Mouse (Mus musculus) forebrain, postnatal 0 days (tissue): ENCODE measurements around the gene Ebf1. TPM values are rescaled to one million over a fixed set of nuclear protein-coding genes. Genes with fewer than 3 reads are reported as not detected.

ENCODE experiments used
- ATAC-seq: fragments of 200-750 bp; cut with Nextera tagmentation; 2 replicates; pipeline ENCODE4 v1.8.0; 2017; ENCODE audit warnings: mild to moderate bottlenecking, moderate library complexity
- DNase-seq: peaks from one replicate; pipeline ENCODE4 v3.0.0-alpha.2; 2015
- H3K27ac ChIP-seq: fragments of 300-500 bp; sonication (generic); 2 replicates; pipeline ENCODE4 v1.5.1; 2014; ENCODE audit warnings: low read depth, mild to moderate bottlenecking, antibody characterized with exemption, low read length, moderate library complexity, mixed read lengths
- H3K27me3 ChIP-seq: fragments of 300-500 bp; sonication (generic); 2 replicates; pipeline ENCODE4 v1.6.1; 2014; ENCODE audit warnings: mild to moderate bottlenecking, low read length, mixed read lengths; ENCODE audit not compliant: insufficient read depth
- H3K36me3 ChIP-seq: fragments of 300-500 bp; sonication (generic); 2 replicates; pipeline ENCODE4 v1.6.1; 2014; ENCODE audit warnings: mild to moderate bottlenecking, moderate library complexity; ENCODE audit not compliant: insufficient read depth
- H3K4me1 ChIP-seq: fragments of 300-500 bp; sonication (generic); 2 replicates; pipeline ENCODE4 v1.6.1; 2014; ENCODE audit warnings: antibody characterized with exemption; ENCODE audit not compliant: insufficient read depth
- H3K4me2 ChIP-seq: fragments of 300-500 bp; sonication (generic); 2 replicates; pipeline ENCODE4 v1.6.1; 2014; ENCODE audit warnings: low read depth, mild to moderate bottlenecking, moderate library complexity
- H3K4me3 ChIP-seq: fragments of 300-500 bp; sonication (generic); 2 replicates; pipeline ENCODE4 v1.5.1; 2014; ENCODE audit warnings: low read depth, low read length, mixed read lengths
- H3K9ac ChIP-seq: fragments of 300-500 bp; sonication (generic); 2 replicates; pipeline ENCODE4 v1.6.1; 2014; ENCODE audit warnings: mild to moderate bottlenecking
- H3K9me3 ChIP-seq: fragments of 300-500 bp; sonication (generic); 2 replicates; pipeline ENCODE4 v1.6.1; 2016; ENCODE audit warnings: low read length
- CTCF ChIP-seq: sonication (generic); IDR thresholded peaks from 2 replicates; pipeline ENCODE4 v1.5.1; 2016; ENCODE audit warnings: antibody characterized with exemption, control low read depth, low read depth
- WGBS: fragments of 180-500 bp; shearing (Covaris S2); extraction: QIAGEN DNeasy Blood & Tissue Kit; methylation state at CpG from one replicate; pipeline ENCODE4 v1.1.7; 2014; 5-methylcytosine and 5-hydroxymethylcytosine counted together
- polyA plus RNA-seq: library from polyadenylated mRNA; unstranded; fragments of >200 nt; fragmentation: Nextera tagmentation; extraction: Ambion mirVana; gene quantifications from 2 replicates; pipeline ENCODE4 v1.2.1, GENCODE M21; 2015
- total RNA-seq: library from RNA; depleted of rRNA; stranded (reverse); fragments of >200 nt; gene quantifications from 2 replicates; pipeline ENCODE4 v1.2.3, GENCODE M21; 2014

Ebf1 gene
- total and polyA plus RNA-seq, 2 experiments from 2014 or later, result 12.9 to 20.6 TPM

DNA sequence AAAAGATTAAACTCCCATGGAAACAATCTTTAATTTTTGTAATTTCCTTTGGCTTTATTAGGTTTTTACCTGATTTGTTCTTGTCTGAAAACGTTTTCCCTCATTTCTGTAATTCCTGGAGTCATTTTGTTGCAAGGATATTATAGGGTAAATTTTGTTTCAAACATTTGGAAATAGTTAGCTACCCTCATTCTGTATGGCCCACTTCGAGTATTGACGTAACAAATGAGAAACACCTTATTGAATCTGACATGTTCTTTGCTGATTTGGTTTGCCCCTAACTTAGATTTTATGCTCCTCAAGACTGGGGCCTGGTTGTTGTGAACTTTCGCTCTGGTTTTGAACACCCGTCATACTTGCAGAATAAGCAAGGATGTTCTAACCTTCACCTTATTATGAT lies 120.9 kb downstream of the Ebf1 start:
- Histone ChIP-seq H3K9me3 (no peaks in the 10 kb centered on the region), H3K36me3 (no peaks in the 10 kb centered on the region), H3K27me3 (peaks cover 22% of the 10 kb centered on the region), H3K9ac (no peak overlapping the region), H3K4me1 (no peaks in the 10 kb centered on the region), H3K4me3 (no peak overlapping the region), H3K27ac (no peak overlapping the region), H3K4me2 (no peak overlapping the region)
- no peak for TF ChIP-seq CTCF
- WGBS, result 89% methylated on average over 5 of the region's 5 CpGs
- no peak for ATAC-seq
- DNase-seq, result no peak

- H3K27ac ChIP-seq, result no peak overlapping the region
- no peak overlapping the region for H3K9ac ChIP-seq
- H3K36me3 ChIP-seq, result no peaks in the 10 kb centered on the region
- H3K27me3 ChIP-seq, result peaks cover 22% of the 10 kb centered on the region
- H3K9me3 ChIP-seq, result no peaks in the 10 kb centered on the region
- ATAC-seq (peak; percentile 77), DNase-seq (peak; percentile 37)
- no peak overlapping the region for H3K4me3 ChIP-seq
- no peaks in the 10 kb centered on the region for H3K4me1 ChIP-seq
- no peak overlapping the region for H3K4me2 ChIP-seq
- no peak for TF ChIP-seq CTCF
- WGBS, result 20% methylated on average over 10 of the region's 10 CpGs
Measured at GRCm38 (mm10) chr11:44738820-44739219, 121.7 kb downstream of the Ebf1 start.

DNA sequence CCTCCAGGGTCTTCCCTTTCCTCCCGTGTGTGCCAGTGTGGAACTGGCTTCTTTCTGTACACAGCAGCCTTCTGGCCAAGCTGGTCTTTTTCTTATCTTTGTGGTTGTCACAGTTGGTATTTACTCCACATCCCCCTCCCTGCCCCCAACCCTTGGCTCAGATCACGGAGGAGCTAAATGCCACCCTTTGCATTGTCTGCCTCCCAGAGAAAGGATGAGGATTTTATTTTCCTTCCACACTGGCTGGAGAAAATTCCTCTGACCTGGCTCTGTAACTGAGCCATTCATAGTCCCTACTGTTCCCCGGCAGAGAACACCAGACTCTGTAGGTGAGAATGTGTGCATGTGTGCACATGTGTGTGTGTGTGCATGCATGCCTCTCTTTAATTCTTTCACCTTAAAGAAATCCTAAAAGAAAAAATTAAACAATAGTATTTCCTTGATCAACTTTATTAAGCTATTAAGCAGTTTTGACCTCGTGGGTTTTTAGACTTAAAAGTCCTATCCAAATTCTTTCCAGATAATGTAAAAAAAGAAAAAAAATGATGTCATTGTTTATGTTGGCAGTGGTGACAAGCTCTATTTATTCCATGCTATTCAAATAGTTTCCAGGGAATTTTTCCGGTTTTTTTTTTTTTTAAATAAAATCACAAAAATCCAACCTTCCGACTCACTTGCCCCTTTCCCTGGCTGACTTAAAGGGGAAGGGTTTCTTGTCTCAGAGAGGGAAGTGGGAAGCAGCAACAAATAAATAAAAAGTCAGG lies 123.3 kb downstream of the Ebf1 start:
- TF ChIP-seq CTCF, result no peak
- Histone ChIP-seq H3K36me3 (no peaks in the 10 kb centered on the region), H3K9ac (no peak overlapping the region), H3K27ac (no peak overlapping the region), H3K4me1 (no peaks in the 10 kb centered on the region), H3K4me2 (peak overlapping the region; percentile 21; the same call in 1 of the 2 replicates), H3K27me3 (peaks cover 33% of the 10 kb centered on the region), H3K4me3 (no peak overlapping the region), H3K9me3 (no peaks in the 10 kb centered on the region)
- 9% methylated on average over 6 of the region's 6 CpGs for WGBS
- DNase-seq (peak; percentile 8), ATAC-seq (no peak)

DNA sequence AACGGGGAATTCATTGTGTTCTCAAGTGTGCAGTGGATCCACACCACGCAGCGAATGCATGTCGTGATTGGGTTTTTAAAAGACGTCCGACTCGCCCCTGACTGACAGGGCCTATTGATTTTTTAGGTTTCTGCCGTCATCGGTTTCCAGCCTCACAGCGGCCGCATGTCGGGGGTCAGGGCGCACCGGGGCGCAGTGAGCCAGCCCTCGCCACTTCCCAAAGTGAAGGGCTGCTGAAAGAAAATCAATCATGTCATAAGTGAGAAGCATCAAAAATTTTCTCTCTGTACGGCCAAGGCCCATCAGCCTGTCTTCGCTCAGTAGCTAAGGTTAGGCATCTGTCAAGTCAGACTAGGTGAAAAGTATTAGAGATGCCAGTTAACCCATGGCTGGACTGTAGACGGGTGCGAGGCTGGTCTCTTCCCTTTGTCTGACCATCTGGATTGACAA lies 124.0 kb downstream of the Ebf1 start:
- no peaks in the 10 kb centered on the region for H3K36me3 ChIP-seq
- no peaks in the 10 kb centered on the region for H3K9me3 ChIP-seq
- peak overlapping the region; percentile 21; the same call in 1 of the 2 replicates for H3K4me2 ChIP-seq
- no peaks in the 10 kb centered on the region for H3K4me1 ChIP-seq
- no peak overlapping the region for H3K27ac ChIP-seq
- DNase-seq, result no peak
- 24% methylated on average over 20 of the region's 20 CpGs for WGBS
- H3K9ac ChIP-seq, result no peak overlapping the region
- peaks cover 33% of the 10 kb centered on the region for H3K27me3 ChIP-seq
- no peak for TF ChIP-seq CTCF
- no peak overlapping the region for H3K4me3 ChIP-seq
- ATAC-seq, result no peak

DNA sequence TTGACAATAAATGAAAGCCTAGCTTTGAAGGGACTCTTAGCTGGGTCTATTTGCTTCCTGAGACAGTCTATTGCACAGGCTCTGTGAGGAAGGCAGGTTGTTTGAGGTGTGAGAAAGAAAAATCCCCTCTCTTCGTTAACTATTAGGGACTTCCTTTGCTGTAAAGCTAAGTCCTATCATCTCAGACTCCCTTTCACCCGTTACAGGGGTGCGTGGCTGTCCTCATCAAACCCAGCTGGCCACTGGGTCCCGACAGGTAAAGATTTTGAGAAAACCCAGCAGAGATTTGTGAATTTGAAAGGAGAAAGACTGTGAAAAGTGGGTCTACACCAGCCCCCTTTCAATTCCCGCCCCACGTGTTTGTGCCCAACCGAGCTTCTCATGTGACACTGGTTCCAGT lies 127.3 kb downstream of the Ebf1 start:
- DNase-seq, result no peak
- Histone ChIP-seq H3K9ac (no peak overlapping the region), H3K27ac (no peak overlapping the region), H3K27me3 (peaks cover 27% of the 10 kb centered on the region), H3K4me1 (no peaks in the 10 kb centered on the region), H3K4me3 (no peak overlapping the region), H3K36me3 (no peaks in the 10 kb centered on the region), H3K4me2 (no peak overlapping the region), H3K9me3 (no peaks in the 10 kb centered on the region)
- TF ChIP-seq CTCF, result no peak
- no peak for ATAC-seq
- WGBS, result 58% methylated on average over 7 of the region's 7 CpGs

- Histone ChIP-seq H3K4me2 (no peak overlapping the region), H3K27ac (no peak overlapping the region), H3K27me3 (peaks cover 19% of the 10 kb centered on the region), H3K9ac (no peak overlapping the region), H3K9me3 (no peaks in the 10 kb centered on the region), H3K4me1 (no peaks in the 10 kb centered on the region), H3K4me3 (no peak overlapping the region), H3K36me3 (no peaks in the 10 kb centered on the region)
- WGBS, result 91% methylated on average over 2 of the region's 2 CpGs
- ATAC-seq (no peak), DNase-seq (no peak)
- TF ChIP-seq CTCF, result no peak
Measured at GRCm38 (mm10) chr11:44745946-44746345, 128.8 kb downstream of the Ebf1 start.

DNA sequence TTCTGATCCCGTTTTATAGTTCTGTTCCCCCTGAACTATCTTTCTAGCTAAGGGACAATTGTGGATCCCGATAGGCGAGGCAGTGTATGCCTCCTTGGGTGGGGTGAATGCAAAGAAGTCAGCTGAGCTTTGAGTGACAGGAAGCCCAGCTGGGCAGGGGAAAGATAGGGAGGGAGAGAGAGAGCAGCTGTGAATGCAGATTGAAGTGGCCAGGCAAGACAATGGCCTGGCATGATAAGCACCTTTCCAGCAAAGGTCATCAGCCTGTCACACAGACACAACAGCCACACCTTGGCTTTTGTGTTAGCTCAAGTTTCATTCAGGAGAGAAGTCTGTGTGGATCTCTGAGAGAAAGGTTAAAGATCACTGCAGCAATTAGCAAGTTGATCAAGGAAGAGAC lies 129.6 kb downstream of the Ebf1 start:
- no peak for DNase-seq
- ATAC-seq, result no peak

More for the DNA sequence above, 129.6 kb downstream of the Ebf1 start:
- no peaks in the 10 kb centered on the region for H3K36me3 ChIP-seq
- H3K4me2 ChIP-seq, result no peak overlapping the region
- 27% methylated on average over 3 of the region's 3 CpGs for WGBS
- no peak overlapping the region for H3K27ac ChIP-seq
- peaks cover 19% of the 10 kb centered on the region for H3K27me3 ChIP-seq
- H3K4me1 ChIP-seq, result no peaks in the 10 kb centered on the region
- H3K9ac ChIP-seq, result no peak overlapping the region
- no peaks in the 10 kb centered on the region for H3K9me3 ChIP-seq
- TF ChIP-seq CTCF, result no peak
- no peak overlapping the region for H3K4me3 ChIP-seq
